ENCODE assay signal across 9 mouse cellular contexts in the genomic region with DNA sequence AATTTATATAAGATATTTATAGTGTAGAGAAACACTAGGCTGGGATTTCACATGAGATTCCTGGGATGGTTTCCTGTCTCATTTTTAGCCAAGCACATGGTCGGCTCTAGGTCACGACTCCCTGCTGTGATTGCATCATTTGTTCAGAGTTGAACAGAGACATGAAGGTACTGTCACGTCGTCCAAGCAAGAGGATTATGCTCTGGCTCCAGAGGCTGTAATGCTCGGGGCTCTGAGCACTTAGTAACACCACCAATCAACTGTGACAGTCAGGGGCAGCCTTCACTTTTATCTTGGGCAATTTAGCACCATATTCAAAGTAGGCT.
DNase-seq lines count a peak whose midpoint lies in the region; ATAC-seq and TF ChIP-seq lines count a peak whose summit lies in the region.
"Had no signal": no experiment of that assay in that cellular context is flagged by ENCODE, and none has a peak within 500 bp of the region (broad histone marks: within the 10 kb centered on the region; RNA-seq: fewer than 3 reads in every experiment).

No protein-coding gene starts in this region.

- H3K27me3 ChIP-seq in kidney, postnatal 0 days (ENCODE audit: insufficient read depth, low read length): no peaks in the 10 kb centered on the region
- H3K27me3 ChIP-seq in kidney, embryonic 14.5 days (ENCODE audit: control insufficient read depth, insufficient read depth, low read length): no peaks in the 10 kb centered on the region
- no peaks in the 10 kb centered on the region for H3K27me3 ChIP-seq in Patski
- H3K27me3 ChIP-seq in liver, embryonic 13.5 days: no peaks in the 10 kb centered on the region
- H3K27me3 ChIP-seq in hindbrain, embryonic 11.5 days (ENCODE audit: control insufficient read depth, insufficient read depth, low read length): no peaks in the 10 kb centered on the region

- no peak overlapping the region for H3K4me3 ChIP-seq in kidney, postnatal 0 days (replicated peaks; ENCODE audit: low read depth, low read length)
- H3K4me3 ChIP-seq in kidney, embryonic 14.5 days (ENCODE audit: low read length): no peak overlapping the region
- no peak overlapping the region for H3K4me3 ChIP-seq in liver, embryonic 13.5 days (replicated peaks)
- no peak overlapping the region for H3K4me3 ChIP-seq in hindbrain, embryonic 11.5 days (ENCODE audit: low read depth, low read length)

- peak; percentile 41 for DNase-seq in kidney, postnatal 0 days (ENCODE audit: low spot score)
- no peak for DNase-seq in Patski (ENCODE audit: low read depth, low spot score)
- peak; percentile 59 for DNase-seq in embryo, embryonic 11 days
- DNase-seq in liver, embryonic 13.5 days: no peak
- no peak for DNase-seq in thymus, postnatal 14 days
- no peak for DNase-seq in hindbrain, embryonic 11.5 days (ENCODE audit: low spot score)
- no peak for DNase-seq in layer of hippocampus, postnatal 25 days (ENCODE audit: extremely low spot score in 1 of 2, low spot score in 1 of 2)
- DNase-seq: right cerebral cortex, postnatal 25 days had no signal

- no peak overlapping the region for H3K27ac ChIP-seq in kidney, postnatal 0 days
- H3K27ac ChIP-seq in kidney, embryonic 14.5 days (ENCODE audit: low read depth, low read length): no peak overlapping the region
- peak overlapping the region; percentile 84 for H3K27ac ChIP-seq in liver, embryonic 13.5 days
- no peak overlapping the region for H3K27ac ChIP-seq in hindbrain, embryonic 11.5 days (ENCODE audit: low read depth, low read length)

- CTCF ChIA-PET in Patski (lab: Charles Lee): interaction anchor here (1.4 kb wide), 1 partner anchor 142 kb away, joined by 4 read pairs; no protein-coding TSS in a partner anchor

- no peaks in the 10 kb centered on the region for H3K9me3 ChIP-seq in kidney, postnatal 0 days (replicated peaks; ENCODE audit: low read length)
- no peaks in the 10 kb centered on the region for H3K9me3 ChIP-seq in kidney, embryonic 14.5 days (ENCODE audit: control insufficient read depth, low read length)
- H3K9me3 ChIP-seq in liver, embryonic 13.5 days (replicated peaks): no peaks in the 10 kb centered on the region
- no peaks in the 10 kb centered on the region for H3K9me3 ChIP-seq in hindbrain, embryonic 11.5 days (ENCODE audit: control insufficient read depth, low read length)

- WGBS in kidney, postnatal 0 days: 11% methylated on average over 5 of the region's 5 CpGs
- WGBS in kidney, embryonic 14.5 days: 23% methylated on average over 5 of the region's 5 CpGs
- WGBS in liver, embryonic 13.5 days (ENCODE audit: insufficient replicate concordance): 12% methylated on average over 5 of the region's 5 CpGs
- 19% methylated on average over 5 of the region's 5 CpGs for WGBS in hindbrain, embryonic 11.5 days

- no peak overlapping the region for H3K9ac ChIP-seq in kidney, postnatal 0 days (ENCODE audit: low read depth, low read length)
- H3K9ac ChIP-seq in kidney, embryonic 14.5 days (ENCODE audit: low read depth, low read length): no peak overlapping the region
- H3K9ac ChIP-seq in liver, embryonic 13.5 days: 0 out of 2 replicates have a peak overlapping the region, but pooled peaks have one; percentile 27
- H3K9ac ChIP-seq in hindbrain, embryonic 11.5 days (ENCODE audit: low read depth, low read length): no peak overlapping the region

- no peaks in the 10 kb centered on the region for H3K36me3 ChIP-seq in kidney, postnatal 0 days (ENCODE audit: insufficient read depth, low read length)
- H3K36me3 ChIP-seq in kidney, embryonic 14.5 days (ENCODE audit: control insufficient read depth, insufficient read depth, low read length): peaks cover 32% of the 10 kb centered on the region
- H3K36me3 ChIP-seq in liver, embryonic 13.5 days: peaks cover 14% of the 10 kb centered on the region
- H3K36me3 ChIP-seq in hindbrain, embryonic 11.5 days (ENCODE audit: control insufficient read depth, insufficient read depth, low read length): no peaks in the 10 kb centered on the region

- in situ Hi-C loops in Patski (cut with MboI; ENCODE audit: low pct_unique_long_range_greater_than_20kb): no loop called here

- H3K4me1 ChIP-seq in kidney, postnatal 0 days (replicated peaks; ENCODE audit: insufficient read depth, low read length): peaks cover 6% of the 10 kb centered on the region
- H3K4me1 ChIP-seq in kidney, embryonic 14.5 days (ENCODE audit: control insufficient read depth, insufficient read depth, low read length): peaks cover 15% of the 10 kb centered on the region; the same call in 1 of the 2 replicates
- peaks cover 80% of the 10 kb centered on the region for H3K4me1 ChIP-seq in liver, embryonic 13.5 days (replicated peaks)
- H3K4me1 ChIP-seq in hindbrain, embryonic 11.5 days (replicated peaks; ENCODE audit: control insufficient read depth, insufficient read depth, low read length): no peaks in the 10 kb centered on the region

- no peak for TF ChIP-seq CTCF in kidney, postnatal 0 days (IDR thresholded peaks at IDR 0.05; ENCODE audit: low read depth)
- no peak for TF ChIP-seq CTCF in Patski (IDR thresholded peaks at IDR 0.05)

- ATAC-seq in kidney, postnatal 0 days (replicated peaks; ENCODE audit: low FRiP score, low read depth): no peak
- no peak; the same call in 1 of the 2 replicates for ATAC-seq in kidney, embryonic 14.5 days (ENCODE audit: low FRiP score, low TSS enrichment)
- ATAC-seq in Patski: peak; percentile 34
- peak; percentile 18; the same call in 1 of the 2 replicates for ATAC-seq in liver, embryonic 13.5 days (ENCODE audit: low read depth)
- ATAC-seq in hindbrain, embryonic 11.5 days (ENCODE audit: low FRiP score): no peak

- H3K4me2 ChIP-seq in kidney, postnatal 0 days (ENCODE audit: low read length): no peak overlapping the region
- H3K4me2 ChIP-seq in kidney, embryonic 14.5 days (replicated peaks; ENCODE audit: low read depth, low read length): no peak overlapping the region
- peak overlapping the region; percentile 40 for H3K4me2 ChIP-seq in liver, embryonic 13.5 days
- H3K4me2 ChIP-seq in hindbrain, embryonic 11.5 days (replicated peaks; ENCODE audit: low read depth, low read length): no peak overlapping the region

- POLR2A ChIA-PET in Patski (lab: Charles Lee): no interaction called here

Comparison
In these comparisons a context has a peak if more than half of its experiments do, and no peak if none do; other contexts are left out.
1. ATAC-seq: peak in Patski (single experiment) and liver, embryonic 13.5 days (single experiment); none in kidney, postnatal 0 days (single experiment), kidney, embryonic 14.5 days (single experiment) and hindbrain, embryonic 11.5 days (single experiment).
2. DNase-seq: peak in kidney, postnatal 0 days (single experiment) and embryo, embryonic 11 days (single experiment); none in Patski (single experiment), liver, embryonic 13.5 days (single experiment), thymus, postnatal 14 days (single experiment), hindbrain, embryonic 11.5 days (single experiment) and layer of hippocampus, postnatal 25 days (0 of 2).